Mouse (Mus musculus): Measurements from ENCODE around the gene Tlr13. TPM values are rescaled to one million over a fixed set of nuclear protein-coding genes. Genes with fewer than 3 reads are reported as not detected.

The Tlr13 gene
- polyA plus RNA-seq, 1 experiment, result 0.41 TPM

DNA sequence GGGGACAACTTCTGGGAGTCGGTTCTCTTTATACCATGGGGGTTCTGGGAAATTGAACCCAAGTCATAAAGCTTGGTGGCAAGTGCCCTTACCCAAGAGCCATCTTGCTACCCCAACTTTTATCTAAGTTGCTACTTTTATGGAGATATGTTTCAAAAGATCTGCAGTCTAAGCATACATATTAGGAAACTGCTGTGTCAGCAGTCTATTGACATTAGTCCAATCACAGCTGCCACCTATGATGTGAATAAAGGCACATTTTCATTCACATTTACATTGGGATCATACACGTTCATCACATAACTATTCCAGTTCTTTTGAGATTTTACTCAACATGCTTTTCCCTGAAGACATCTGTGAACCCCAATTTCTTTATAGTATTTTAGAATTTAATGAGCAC is 66.1 kb downstream of the Tlr13 start:
- Histone ChIP-seq H3K36me3 (replicated peaks; ENCODE audit: low read length) (peaks cover 45% of the 10 kb centered on the region), H3K27me3 (replicated peaks) (no peaks in the 10 kb centered on the region), H3K4me3 (replicated peaks) (no peak overlapping the region), H3K9me3 (no peaks in the 10 kb centered on the region), H3K4me1 (no peaks in the 10 kb centered on the region)
- TF ChIP-seq FLI1 (IDR thresholded peaks at IDR 0.05; ENCODE audit: low read length) (no peak), GATA1 (IDR thresholded peaks at IDR 0.05; ENCODE audit: borderline replicate concordance, low read length) (no peak)

Other genes starting within 250 kb of the Tlr13 start
- gene Atrx, start 213.8 kb upstream of the Tlr13 start, polyA plus RNA-seq (2012; ENCODE audit: insufficient read depth, low replicate concordance), result 6.7 TPM in 1 of 2 replicates, not detected in the other
- gene Magt1, start 131.3 kb upstream of the Tlr13 start, polyA plus RNA-seq (2012; ENCODE audit: insufficient read depth, low replicate concordance), result 7.8 TPM in 1 of 2 replicates, not detected in the other
- gene Cox7b, start 127.5 kb upstream of the Tlr13 start, polyA plus RNA-seq (2012; ENCODE audit: insufficient read depth, low replicate concordance), result 5.5 and 18.9 TPM in 2 replicates
- gene Atp7a, start 115.9 kb upstream of the Tlr13 start, polyA plus RNA-seq (2012; ENCODE audit: insufficient read depth, low replicate concordance), result 0.06 TPM in 1 of 2 replicates, not detected in the other
- 16.2 and 62.6 TPM in 2 replicates for gene Pgk1, start 43.9 kb downstream of the Tlr13 start, polyA plus RNA-seq (2012; ENCODE audit: insufficient read depth, low replicate concordance)
- gene Taf9b, start 78.0 kb downstream of the Tlr13 start, polyA plus RNA-seq (2012; ENCODE audit: insufficient read depth, low replicate concordance), result 0.86 TPM in 1 of 2 replicates, not detected in the other
- gene Fnd3c2, start 112.2 kb downstream of the Tlr13 start, polyA plus RNA-seq (2012; ENCODE audit: insufficient read depth, low replicate concordance), result not detected in 2 replicates

Data from megakaryocyte, embryonic 14.5 days (primary cell).